ENCODE assay signal across 11 mouse cellular contexts in the genomic region with DNA sequence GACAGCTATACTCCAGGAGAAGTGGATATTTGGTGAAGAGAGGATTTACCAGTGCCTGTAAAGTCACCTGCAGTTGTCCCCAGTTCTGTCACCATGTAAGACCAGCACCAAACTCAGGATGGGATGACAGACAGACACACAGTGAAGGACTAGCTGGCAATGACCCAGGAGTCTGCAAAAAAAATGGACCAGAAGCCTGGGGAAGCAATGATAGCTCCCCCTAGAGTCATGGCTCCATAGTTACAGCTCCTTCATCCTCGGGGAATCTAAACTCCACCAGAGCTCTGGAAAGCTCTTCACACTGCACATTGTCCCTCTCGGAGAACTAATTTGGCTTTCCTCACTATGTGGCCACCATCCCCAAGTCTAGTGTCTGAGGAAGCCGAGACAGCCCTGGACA. TPM values are rescaled to one million over a fixed set of nuclear protein-coding genes. Genes with fewer than 3 reads are reported as not detected.
A peak's percentile ranks its signal among the peaks of the same experiment; 100 is the strongest.
DNase-seq lines count a peak whose midpoint lies in the region; ATAC-seq lines count a peak whose summit lies in the region.
"Had no signal": no experiment of that assay in that cellular context is flagged by ENCODE, and none has a peak within 500 bp of the region (broad histone marks: within the 10 kb centered on the region; RNA-seq: fewer than 3 reads in every experiment).

No protein-coding gene starts in this region.

- DNase-seq in hindbrain, embryonic 14.5 days (ENCODE audit: low spot score), result no peak
- peak; percentile 14 for DNase-seq in lung, postnatal 10 days
- DNase-seq in lung, postnatal 14 days, result no peak
- peak; percentile 46 for DNase-seq in ZHBTc4 (ENCODE audit: low read depth, low spot score)
- DNase-seq in retina, embryonic 14.5 days (ENCODE audit: low spot score), result peak; percentile 43
- no peak for DNase-seq in kidney, adult 8-10 months
- DNase-seq in right cerebral cortex, postnatal 36 days (ENCODE audit: low spot score in 2 of 2), result no peak
- DNase-seq: heart, postnatal 4 days had no signal

- no peak overlapping the region for H3K27ac ChIP-seq in hindbrain, embryonic 14.5 days
- no peak overlapping the region for H3K27ac ChIP-seq in hindbrain, embryonic 12.5 days
- H3K27ac ChIP-seq: liver, embryonic 14.5 days had no signal

- no peak overlapping the region for H3K9ac ChIP-seq in hindbrain, embryonic 14.5 days
- H3K9ac ChIP-seq in hindbrain, embryonic 12.5 days, result no peak overlapping the region
- H3K9ac ChIP-seq: liver, embryonic 14.5 days had no signal

- no peaks in the 10 kb centered on the region for H3K36me3 ChIP-seq in hindbrain, embryonic 14.5 days (replicated peaks; ENCODE audit: control insufficient read depth, insufficient read depth)
- no peaks in the 10 kb centered on the region for H3K36me3 ChIP-seq in hindbrain, embryonic 12.5 days

- peaks cover 9% of the 10 kb centered on the region; the same call in 1 of the 2 replicates for H3K4me1 ChIP-seq in hindbrain, embryonic 14.5 days (replicated peaks; ENCODE audit: control insufficient read depth, insufficient read depth, low read length)
- H3K4me1 ChIP-seq in hindbrain, embryonic 12.5 days, result peaks cover 16% of the 10 kb centered on the region

- 0 out of 2 replicates have a peak, but pooled peaks cover 7% of the 10 kb centered on the region for H3K9me3 ChIP-seq in hindbrain, embryonic 14.5 days (ENCODE audit: control insufficient read depth, low read length)
- H3K9me3 ChIP-seq in hindbrain, embryonic 12.5 days (replicated peaks), result no peaks in the 10 kb centered on the region

- 0 out of 2 replicates have a peak overlapping the region, but pooled peaks have one; percentile 56 for H3K4me2 ChIP-seq in hindbrain, embryonic 14.5 days (replicated peaks)
- no peak overlapping the region for H3K4me2 ChIP-seq in hindbrain, embryonic 12.5 days (replicated peaks)

- no peak for ATAC-seq in hindbrain, embryonic 14.5 days (ENCODE audit: low FRiP score)
- no peak for ATAC-seq in hindbrain, embryonic 12.5 days (ENCODE audit: low FRiP score)
- ATAC-seq: activated CD4-positive, CD25-positive, alpha-beta regulatory T cell, adult 4 months had no signal

- WGBS in hindbrain, embryonic 14.5 days, result 57% methylated on average over 3 of the region's 3 CpGs
- 61% methylated on average over 3 of the region's 3 CpGs for WGBS in hindbrain, embryonic 12.5 days

- no peak overlapping the region for H3K4me3 ChIP-seq in hindbrain, embryonic 14.5 days (replicated peaks; ENCODE audit: low read length)
- no peak overlapping the region for H3K4me3 ChIP-seq in hindbrain, embryonic 12.5 days

- H3K27me3 ChIP-seq in hindbrain, embryonic 14.5 days (ENCODE audit: control insufficient read depth, insufficient read depth, low read length), result no peaks in the 10 kb centered on the region
- H3K27me3 ChIP-seq in hindbrain, embryonic 12.5 days, result peaks cover 39% of the 10 kb centered on the region

RNA-seq across cellular contexts. Expression of a gene that starts 1.5 kb away (rescaled TPM):
- polyA plus RNA-seq in hindbrain, embryonic 14.5 days (2014; fragmentation: Nextera tagmentation; extraction: Ambion mirVana), result 7.1 and 8.7 TPM in 2 replicates
- polyA plus RNA-seq in hindbrain, embryonic 12.5 days (2016; fragmentation: Nextera tagmentation; extraction: Ambion mirVana), result 2.3 and 2.6 TPM in 2 replicates
- polyA plus RNA-seq: activated CD4-positive, CD25-positive, alpha-beta regulatory T cell, adult 4 months had no signal

Comparison
In these comparisons a context has a peak if more than half of its experiments do, and no peak if none do; other contexts are left out.
1. DNase-seq: peak in lung, postnatal 10 days (single experiment), ZHBTc4 (single experiment) and retina, embryonic 14.5 days (single experiment); none in hindbrain, embryonic 14.5 days (single experiment), lung, postnatal 14 days (single experiment), kidney, adult 8-10 months (0 of 2) and right cerebral cortex, postnatal 36 days (0 of 2).